Mouse (Mus musculus) limb, embryonic 15.5 days (tissue): ENCODE data around the gene H2afv. TPM values are rescaled to one million over a fixed set of nuclear protein-coding genes. Genes with fewer than 3 reads are reported as not detected.
"Not testable (repeated sequence)": the region's sequence is repeated elsewhere in the genome, so short reads cannot be mapped to it uniquely, and the experiment has no call there.

ENCODE experiments used
- ATAC-seq: fragments of 200-750 bp; cut with Nextera tagmentation; 2 replicates; pipeline ENCODE4 v1.8.0; 2017; ENCODE audit warnings: low read depth, moderate TSS enrichment; ENCODE audit not compliant: insufficient number of reproducible peaks, low FRiP score, low TSS enrichment
- H3K27ac ChIP-seq: fragments of 300-500 bp; sonication (generic); 2 replicates; pipeline ENCODE4 v1.5.1; 2015; ENCODE audit warnings: moderate library complexity, mild to moderate bottlenecking, inconsistent platforms
- H3K27me3 ChIP-seq: fragments of 300-500 bp; sonication (generic); 2 replicates; pipeline ENCODE4 v1.6.1; 2015; ENCODE audit warnings: inconsistent platforms
- H3K36me3 ChIP-seq: fragments of 300-500 bp; sonication (generic); 2 replicates; pipeline ENCODE4 v1.6.1; 2015; ENCODE audit warnings: inconsistent platforms
- H3K4me1 ChIP-seq: fragments of 300-500 bp; sonication (generic); 2 replicates; pipeline ENCODE4 v1.6.1; 2015; ENCODE audit warnings: inconsistent platforms
- H3K4me2 ChIP-seq: fragments of 300-500 bp; sonication (generic); 2 replicates; pipeline ENCODE4 v1.6.1; 2015; ENCODE audit warnings: mild to moderate bottlenecking, inconsistent platforms
- H3K4me3 ChIP-seq: fragments of 300-500 bp; sonication (generic); 2 replicates; pipeline ENCODE4 v1.5.1; 2015; ENCODE audit warnings: mild to moderate bottlenecking, inconsistent platforms
- H3K9ac ChIP-seq: fragments of 300-500 bp; sonication (generic); 2 replicates; pipeline ENCODE4 v1.6.1; 2015; ENCODE audit warnings: inconsistent platforms
- H3K9me3 ChIP-seq: fragments of 300-500 bp; sonication (generic); 2 replicates; pipeline ENCODE4 v1.6.1; 2016; ENCODE audit warnings: inconsistent platforms
- WGBS: fragments of 180-500 bp; shearing (Covaris S2); methylation state at CpG from one replicate; pipeline ENCODE4 v1.1.7; 2015; 5-methylcytosine and 5-hydroxymethylcytosine counted together
- polyA plus RNA-seq: library from polyadenylated mRNA; unstranded; fragments of >200 nt; fragmentation: Nextera tagmentation; extraction: Ambion mirVana; gene quantifications from 2 replicates; pipeline ENCODE4 v1.2.1, GENCODE M21; 2015

The H2afv gene
- polyA plus RNA-seq, 1 experiment from 2014 or later: 435 TPM

DNA sequence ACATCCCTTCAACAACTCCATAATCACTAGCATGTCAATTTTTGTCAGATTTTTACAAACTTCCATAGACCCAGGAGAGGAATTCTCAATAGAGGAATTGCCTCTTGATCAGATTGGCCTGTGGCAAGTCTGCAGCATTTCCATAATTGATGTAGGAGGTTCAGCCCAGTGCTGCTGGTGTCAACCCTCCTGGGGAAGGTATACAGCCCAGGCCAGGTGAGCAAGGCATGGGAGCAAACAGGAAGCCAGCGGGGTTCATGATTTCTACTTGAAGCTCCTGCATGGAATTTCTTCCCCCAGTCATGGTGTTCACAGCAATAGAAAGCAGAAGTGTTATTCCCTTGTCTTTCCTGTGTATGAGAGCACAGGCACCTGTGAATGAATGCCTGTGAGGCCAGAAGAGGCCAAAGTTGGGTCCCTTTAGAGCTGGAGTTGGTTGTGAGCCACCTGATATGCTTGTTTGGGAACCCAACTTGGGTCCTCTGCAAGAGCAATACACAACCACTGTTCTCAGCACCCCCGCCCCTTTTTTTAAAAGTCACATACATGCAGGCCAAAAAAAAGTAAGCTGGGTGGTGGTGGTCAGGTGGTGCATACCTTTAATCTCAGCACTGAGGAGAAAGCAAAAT lies 23.4 kb downstream of the H2afv start:
- H3K4me2 ChIP-seq: no peak overlapping the region
- no peaks in the 10 kb centered on the region for H3K9me3 ChIP-seq
- H3K27me3 ChIP-seq: no peaks in the 10 kb centered on the region
- H3K36me3 ChIP-seq: peaks cover 60% of the 10 kb centered on the region
- H3K4me3 ChIP-seq: no peak overlapping the region
- no peak for ATAC-seq
- no peak overlapping the region for H3K27ac ChIP-seq
- H3K4me1 ChIP-seq: peaks cover 14% of the 10 kb centered on the region
- 74% methylated on average over 2 of the region's 2 CpGs for WGBS
- no peak overlapping the region for H3K9ac ChIP-seq

DNA sequence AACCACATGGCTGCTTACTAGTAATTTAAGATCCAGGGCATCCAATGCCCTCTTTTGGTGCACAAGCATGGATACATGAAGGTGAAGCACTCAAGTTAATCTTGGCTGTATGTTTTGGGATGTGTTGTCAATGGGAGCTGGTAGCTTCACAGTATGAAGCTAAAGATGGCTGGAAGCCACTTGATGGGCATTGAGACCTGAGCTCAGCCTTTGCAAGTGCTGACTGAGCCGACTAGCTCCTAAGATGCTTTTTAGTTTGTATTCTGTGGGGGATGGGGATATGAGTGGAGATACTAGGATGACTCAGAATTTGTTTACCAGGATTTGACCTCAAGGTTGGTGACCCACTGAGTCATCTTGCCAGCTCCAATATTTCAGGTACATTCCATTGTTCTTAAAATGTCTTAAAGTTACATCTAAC lies 23.9 kb downstream of the H2afv start:
- Histone ChIP-seq H3K27ac (no peak overlapping the region), H3K36me3 (peaks cover 58% of the 10 kb centered on the region), H3K4me1 (peaks cover 14% of the 10 kb centered on the region), H3K4me2 (no peak overlapping the region), H3K9ac (no peak overlapping the region), H3K27me3 (no peaks in the 10 kb centered on the region), H3K4me3 (no peak overlapping the region), H3K9me3 (no peaks in the 10 kb centered on the region)
- ATAC-seq: no peak
- WGBS: 25% methylated on average over 1 of the region's 1 CpGs

GRCm38 (mm10) chr11:6419156-6419555 lies 25.1 kb downstream of the H2afv start:
- Histone ChIP-seq H3K4me1 (peaks cover 25% of the 10 kb centered on the region), H3K36me3 (peaks cover 51% of the 10 kb centered on the region)
- H3K4me3 ChIP-seq, H3K9ac ChIP-seq, ATAC-seq, H3K27ac ChIP-seq, H3K4me2 ChIP-seq, H3K27me3 ChIP-seq, H3K9me3 ChIP-seq: not testable (repeated sequence)
- WGBS: 76% methylated on average over 4 of the region's 4 CpGs

DNA sequence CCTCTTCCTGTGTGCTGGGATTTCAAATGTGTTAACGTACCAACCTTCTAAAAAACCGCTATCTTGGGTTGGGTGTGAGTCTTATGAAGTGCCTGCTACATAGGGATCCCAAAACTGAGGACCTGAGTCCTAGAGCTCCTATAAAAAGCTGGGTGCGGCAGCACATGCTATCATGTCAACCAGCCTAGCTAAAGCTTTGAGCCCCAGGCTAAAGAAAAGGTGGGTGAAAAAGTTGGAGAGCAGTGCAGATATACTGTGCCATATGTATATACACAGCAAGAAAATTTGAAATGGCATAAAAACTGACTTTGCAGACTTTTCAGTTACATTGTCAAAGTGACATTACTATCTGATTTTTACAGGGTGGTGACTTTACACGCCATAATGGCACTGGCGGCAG lies 25.5 kb downstream of the H2afv start:
- peaks cover 48% of the 10 kb centered on the region for H3K36me3 ChIP-seq
- H3K27me3 ChIP-seq: no peaks in the 10 kb centered on the region
- no peak overlapping the region for H3K4me2 ChIP-seq
- no peak overlapping the region for H3K9ac ChIP-seq
- H3K4me1 ChIP-seq: peaks cover 26% of the 10 kb centered on the region
- H3K27ac ChIP-seq: no peak overlapping the region
- ATAC-seq: no peak
- WGBS: 76% methylated on average over 5 of the region's 5 CpGs
- H3K4me3 ChIP-seq: no peak overlapping the region; the same call in 1 of the 2 replicates
- H3K9me3 ChIP-seq: no peaks in the 10 kb centered on the region

DNA sequence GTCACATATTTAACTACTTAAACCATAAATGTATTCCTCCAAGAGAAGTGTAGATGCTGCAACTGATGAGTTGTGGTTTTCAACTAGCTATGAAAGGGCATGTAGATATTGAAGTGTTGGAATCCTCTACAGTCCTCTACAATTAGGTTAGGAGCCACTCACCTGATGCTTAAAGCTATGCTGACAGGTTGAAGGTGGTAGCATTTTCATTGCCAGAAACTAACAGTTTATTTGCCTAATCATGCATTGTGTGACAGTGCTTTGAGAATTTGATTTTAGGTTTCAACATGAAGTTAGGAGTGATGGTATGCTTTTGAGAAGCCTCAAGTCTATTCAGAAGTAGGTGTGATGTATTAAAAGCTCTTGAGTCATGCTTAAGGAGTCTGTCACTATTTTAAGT lies 26.8 kb downstream of the H2afv start:
- Histone ChIP-seq H3K27ac (0 out of 2 replicates have a peak overlapping the region, but pooled peaks have one; percentile 38), H3K9me3 (no peaks in the 10 kb centered on the region), H3K9ac (peak overlapping the region; percentile 91; the same call in 1 of the 2 replicates), H3K36me3 (peaks cover 36% of the 10 kb centered on the region), H3K4me2 (peak overlapping the region; percentile 83), H3K4me1 (peaks cover 26% of the 10 kb centered on the region), H3K4me3 (peak overlapping the region; percentile 88), H3K27me3 (no peaks in the 10 kb centered on the region)
- ATAC-seq: no peak

- Histone ChIP-seq H3K4me2 (peak overlapping the region; percentile 83), H3K36me3 (peaks cover 34% of the 10 kb centered on the region), H3K4me3 (peak overlapping the region; percentile 88), H3K4me1 (peaks cover 26% of the 10 kb centered on the region), H3K9me3 (no peaks in the 10 kb centered on the region), H3K27me3 (no peaks in the 10 kb centered on the region), H3K9ac (peak overlapping the region; percentile 91; the same call in 1 of the 2 replicates), H3K27ac (peak overlapping the region; percentile 98; the same call in 1 of the 2 replicates)
- WGBS: 35% methylated on average over 2 of the region's 2 CpGs
- no peak for ATAC-seq
Measured at GRCm38 (mm10) chr11:6417069-6417468, 27.2 kb downstream of the H2afv start.

DNA sequence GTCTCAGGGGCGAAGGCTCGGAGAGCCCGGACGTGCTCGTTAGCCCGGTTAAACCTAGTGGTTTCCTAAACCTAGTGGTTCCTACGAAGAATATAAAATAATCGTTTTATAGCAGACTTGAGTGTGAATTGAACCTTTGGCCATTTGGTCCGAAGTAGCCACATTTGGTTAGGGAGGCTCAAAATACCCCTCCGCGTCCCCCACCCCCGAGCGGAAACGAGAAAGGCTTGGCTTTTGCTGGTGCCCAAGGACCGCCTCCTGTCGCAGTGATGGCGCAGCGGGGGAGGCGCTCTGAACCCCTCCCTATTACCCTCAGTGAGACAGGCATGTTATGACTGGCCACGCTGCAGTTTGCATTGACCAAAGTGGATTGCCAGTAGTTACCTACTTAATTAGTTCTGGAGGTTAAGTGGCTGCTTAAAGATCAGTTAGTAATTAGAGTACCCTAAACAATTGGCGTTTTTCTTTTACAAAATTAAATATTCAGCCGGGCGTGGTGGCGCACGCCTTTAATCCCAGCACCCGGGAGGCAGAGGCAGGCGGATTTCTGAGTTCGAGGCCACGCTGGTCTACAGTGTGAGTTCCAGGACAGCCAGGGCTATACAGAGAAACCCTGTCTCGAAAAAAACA lies 27.7 kb downstream of the H2afv start:
- Histone ChIP-seq H3K9me3 (no peaks in the 10 kb centered on the region), H3K9ac (peak overlapping the region; percentile 91), H3K36me3 (peaks cover 28% of the 10 kb centered on the region), H3K27ac (peak overlapping the region; percentile 98), H3K4me3 (peak overlapping the region; percentile 88), H3K4me1 (peaks cover 28% of the 10 kb centered on the region), H3K27me3 (no peaks in the 10 kb centered on the region), H3K4me2 (peak overlapping the region; percentile 83)
- ATAC-seq: no peak
- 1% methylated on average over 30 of the region's 30 CpGs for WGBS

DNA sequence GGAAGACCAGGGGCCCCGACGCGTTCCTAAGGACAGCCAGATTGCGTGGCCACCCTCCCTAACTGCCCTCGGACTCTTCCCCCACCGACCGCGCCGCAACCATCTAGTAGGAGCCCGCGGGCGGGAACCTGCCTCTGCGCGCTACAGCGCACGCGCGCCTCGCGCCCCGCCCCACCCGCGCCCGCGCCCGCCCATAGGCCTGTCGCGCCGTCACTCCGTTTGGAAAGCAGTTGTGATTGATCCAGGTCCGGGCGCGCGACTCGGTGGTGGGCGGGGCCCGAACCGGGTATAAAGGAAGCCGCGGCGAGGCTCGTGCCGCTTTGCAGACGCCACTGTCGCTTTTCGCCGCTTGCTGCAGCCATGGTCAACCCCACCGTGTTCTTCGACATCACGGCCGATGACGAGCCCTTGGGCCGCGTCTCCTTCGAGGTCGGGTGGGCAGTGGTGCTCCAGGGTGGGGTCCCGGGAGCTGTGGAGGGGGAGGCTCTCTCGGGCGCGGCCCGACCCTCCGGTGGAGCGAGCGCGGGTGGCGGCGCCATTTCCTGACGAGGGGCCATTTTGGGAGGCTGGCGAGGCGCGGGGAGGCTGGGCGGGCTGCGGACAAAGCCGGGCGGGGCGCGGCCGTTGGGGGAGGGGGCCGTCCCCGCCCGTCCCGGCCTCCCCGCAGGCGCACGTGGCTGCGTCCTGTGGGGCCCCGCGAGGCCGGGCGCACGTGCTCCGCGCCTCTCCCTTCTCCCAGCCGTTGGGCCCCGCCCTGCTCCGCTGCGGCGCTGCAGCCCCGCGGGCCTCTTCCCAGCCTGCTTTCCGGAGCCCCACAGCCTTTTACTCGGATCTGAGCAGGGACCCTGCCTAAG lies 28.5 kb downstream of the H2afv start:
- Histone ChIP-seq H3K27ac (peak overlapping the region; percentile 98), H3K9me3 (no peaks in the 10 kb centered on the region), H3K9ac (peak overlapping the region; percentile 91), H3K27me3 (no peaks in the 10 kb centered on the region), H3K36me3 (peaks cover 23% of the 10 kb centered on the region), H3K4me1 (peaks cover 30% of the 10 kb centered on the region), H3K4me2 (peak overlapping the region; percentile 83), H3K4me3 (peak overlapping the region; percentile 88)
- peak; percentile 96 for ATAC-seq
- WGBS: under 1% methylated on average over 77 of the region's 102 CpGs

DNA sequence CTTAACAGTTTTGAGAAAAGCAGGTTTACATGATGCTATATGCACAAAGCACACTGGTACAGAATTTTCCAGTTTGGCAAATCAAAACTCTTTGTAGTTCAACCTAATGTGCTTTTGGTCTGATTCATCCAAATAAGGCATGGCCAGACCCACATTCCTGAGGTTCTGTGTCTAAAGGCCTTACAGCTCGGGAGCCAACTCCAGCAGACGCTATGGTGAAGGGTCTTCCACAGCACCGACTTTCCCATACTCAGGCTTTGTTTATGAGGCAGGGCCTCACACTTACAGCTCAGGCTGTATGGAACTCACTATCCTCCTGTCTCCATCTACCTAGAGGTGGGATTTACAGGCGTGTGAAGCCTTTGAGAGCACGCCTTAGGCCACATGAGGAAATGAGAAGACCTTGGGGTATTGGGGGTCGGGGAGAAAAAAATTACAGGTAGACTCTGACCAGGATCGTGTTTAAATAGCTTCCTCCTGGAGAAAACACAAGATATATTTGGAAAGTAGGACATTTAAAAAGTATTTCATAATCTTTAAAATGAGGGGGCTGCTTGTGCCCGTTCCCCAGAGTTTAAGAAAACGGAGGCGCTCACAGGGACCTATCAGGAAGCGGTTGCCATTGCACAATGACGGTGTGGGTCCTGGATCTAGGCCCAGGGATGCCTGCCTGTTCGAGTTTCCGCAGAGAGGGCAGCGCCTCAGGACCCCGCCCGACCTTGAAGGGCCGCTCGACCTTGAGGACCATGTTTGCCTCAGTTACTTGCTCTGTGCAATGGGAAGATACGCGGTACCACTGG lies 29.3 kb downstream of the H2afv start, which contains the start of gene Ppia:
TSS of gene Ppia (plus strand) at position 693 of the 800 bp plus-strand sequence.
- ATAC-seq: peak; percentile 54
- WGBS: 3% methylated on average over 21 of the region's 21 CpGs
- H3K9ac ChIP-seq: peak within 1 kb of the TSS; percentile 91
- H3K36me3 ChIP-seq: peaks cover 14% of the 10 kb centered on the region
- no peaks in the 10 kb centered on the region for H3K27me3 ChIP-seq
- no peaks in the 10 kb centered on the region for H3K9me3 ChIP-seq
- H3K4me2 ChIP-seq: peak within 1 kb of the TSS; percentile 83
- H3K4me3 ChIP-seq: peak within 1 kb of the TSS; percentile 88
- peak within 1 kb of the TSS; percentile 98 for H3K27ac ChIP-seq
- peaks cover 30% of the 10 kb centered on the region for H3K4me1 ChIP-seq

GRCm38 (mm10) chr11:6413264-6413663 lies 31.0 kb downstream of the H2afv start:
- Histone ChIP-seq H3K4me3 (no peak overlapping the region), H3K9me3 (no peaks in the 10 kb centered on the region), H3K36me3 (peaks cover under 1% of the 10 kb centered on the region), H3K4me2 (no peak overlapping the region), H3K27ac (no peak overlapping the region), H3K4me1 (peaks cover 24% of the 10 kb centered on the region), H3K9ac (no peak overlapping the region), H3K27me3 (no peaks in the 10 kb centered on the region)
- no peak for ATAC-seq
- 91% methylated on average over 12 of the region's 12 CpGs for WGBS

- Histone ChIP-seq H3K36me3 (no peaks in the 10 kb centered on the region), H3K4me2 (no peak overlapping the region), H3K9me3 (no peaks in the 10 kb centered on the region), H3K27me3 (no peaks in the 10 kb centered on the region), H3K27ac (no peak overlapping the region), H3K4me3 (no peak overlapping the region), H3K9ac (no peak overlapping the region), H3K4me1 (peaks cover 24% of the 10 kb centered on the region)
- WGBS: 5% methylated on average over 5 of the region's 5 CpGs
- ATAC-seq: no peak
Measured at GRCm38 (mm10) chr11:6411684-6412083, 32.6 kb downstream of the H2afv start.
